Mouse (Mus musculus): ENCODE measurements at regions not wholly inside any gene's neighbourhood (a gene's known extent, or its start where the extent isn't known, plus 50 kb on each side); places are given as distances from the start of the nearest gene placed in this dataset.

DNA sequence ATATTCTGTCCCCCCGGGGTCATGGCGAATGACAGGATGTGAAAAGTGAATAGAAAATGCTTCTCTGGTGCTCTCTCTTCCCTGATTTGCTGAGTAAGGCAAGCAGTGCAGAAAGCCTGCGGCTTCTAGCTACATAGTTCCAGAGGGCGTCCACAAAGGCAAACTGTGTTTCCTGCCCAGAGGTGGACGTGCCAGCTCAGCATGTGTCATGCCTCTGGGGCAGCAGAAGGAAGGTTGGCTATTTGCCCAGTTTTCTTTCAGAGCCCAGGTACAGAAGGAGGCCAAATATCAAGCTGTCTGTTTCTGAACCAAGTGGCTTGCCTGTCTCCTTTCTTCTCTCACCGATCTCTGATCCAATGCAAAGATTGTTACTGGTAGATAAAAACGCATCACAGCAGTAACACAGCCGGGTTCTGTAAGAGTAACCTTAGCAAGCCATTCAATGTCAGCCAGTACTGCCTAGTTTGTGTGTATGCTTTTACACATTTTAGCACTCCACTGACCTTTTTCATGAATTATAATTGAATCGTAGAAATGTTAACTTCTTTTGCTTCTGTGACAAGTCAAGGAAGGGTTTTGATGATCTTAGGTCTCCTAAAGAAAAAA is 223.3 kb upstream of the Impg1 start:
- DNase-seq (ENCODE audit: low read depth, low spot score): peak; percentile 50

DNA sequence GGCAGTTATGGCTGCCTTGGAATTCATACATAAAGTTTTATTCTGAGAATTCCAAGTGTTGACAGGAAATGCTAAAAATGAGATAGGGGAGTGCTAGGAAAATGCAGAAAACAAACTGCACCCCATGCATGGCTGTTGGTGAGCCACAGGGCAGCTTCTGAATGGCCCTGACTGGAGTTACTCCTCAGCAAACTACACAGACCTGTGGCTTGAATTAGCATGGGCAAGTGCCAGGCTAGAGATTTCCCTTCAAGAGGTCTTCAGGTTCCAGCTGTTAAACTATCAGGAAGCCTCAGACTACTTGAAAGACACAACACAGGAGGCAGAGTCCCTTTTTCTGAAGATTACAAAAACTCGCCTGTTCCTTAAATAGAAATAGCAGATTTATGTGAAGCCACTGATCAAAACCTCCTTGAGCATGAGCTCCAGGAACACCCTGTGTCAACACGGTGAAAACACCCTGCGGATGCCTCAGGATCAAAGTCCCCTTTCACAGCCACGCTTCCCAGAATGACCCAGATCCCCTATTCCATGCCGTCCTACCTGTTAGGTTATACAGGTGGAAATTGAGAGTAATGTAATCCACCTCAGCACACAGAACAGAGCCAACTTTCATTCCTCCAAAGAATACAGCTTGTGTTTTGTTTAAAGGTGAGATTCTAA is 217.9 kb upstream of the Impg1 start:
- no peak for DNase-seq (ENCODE audit: low read depth, low spot score)

DNA sequence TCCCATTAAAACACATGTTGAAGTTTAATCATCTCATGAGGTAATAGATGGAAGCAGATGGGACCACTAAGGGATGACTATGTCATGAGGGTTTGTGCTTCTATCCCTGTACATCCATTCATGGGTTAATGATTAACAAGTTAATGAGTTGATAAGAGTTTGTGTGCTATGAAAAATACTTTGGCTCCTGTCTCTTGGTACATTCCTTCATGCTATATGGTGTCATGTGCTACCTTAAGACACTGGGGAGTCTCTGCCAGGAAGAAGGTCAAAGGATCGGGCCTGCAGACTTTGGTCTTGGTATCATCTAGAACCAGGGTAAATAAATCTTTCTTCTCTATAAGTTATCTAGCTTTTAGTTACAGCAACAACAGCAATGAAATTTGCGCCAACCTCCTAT is 216.4 kb upstream of the Impg1 start:
- no peak for DNase-seq (ENCODE audit: low read depth, low spot score)

DNA sequence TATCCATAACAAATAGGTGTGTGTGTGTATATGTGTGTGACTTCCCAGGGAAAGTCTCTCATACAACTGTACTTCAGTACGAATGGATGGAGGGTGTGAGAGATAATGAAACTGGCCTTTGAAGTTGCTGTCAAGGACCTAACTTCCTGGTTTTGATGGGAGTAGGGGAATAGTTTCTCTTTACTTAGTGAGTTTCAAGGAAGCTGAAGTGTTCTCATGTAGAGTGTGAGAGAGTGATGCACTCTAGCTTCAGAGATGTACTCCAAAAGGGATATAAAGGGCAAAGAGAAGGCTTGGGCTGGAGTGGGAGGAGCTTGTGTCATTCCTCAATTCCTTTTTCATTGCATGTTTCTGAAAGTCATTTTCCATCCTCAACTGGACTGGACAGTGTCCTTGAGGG is 206.2 kb upstream of the Impg1 start:
- no peak for DNase-seq (ENCODE audit: low read depth, low spot score)

DNA sequence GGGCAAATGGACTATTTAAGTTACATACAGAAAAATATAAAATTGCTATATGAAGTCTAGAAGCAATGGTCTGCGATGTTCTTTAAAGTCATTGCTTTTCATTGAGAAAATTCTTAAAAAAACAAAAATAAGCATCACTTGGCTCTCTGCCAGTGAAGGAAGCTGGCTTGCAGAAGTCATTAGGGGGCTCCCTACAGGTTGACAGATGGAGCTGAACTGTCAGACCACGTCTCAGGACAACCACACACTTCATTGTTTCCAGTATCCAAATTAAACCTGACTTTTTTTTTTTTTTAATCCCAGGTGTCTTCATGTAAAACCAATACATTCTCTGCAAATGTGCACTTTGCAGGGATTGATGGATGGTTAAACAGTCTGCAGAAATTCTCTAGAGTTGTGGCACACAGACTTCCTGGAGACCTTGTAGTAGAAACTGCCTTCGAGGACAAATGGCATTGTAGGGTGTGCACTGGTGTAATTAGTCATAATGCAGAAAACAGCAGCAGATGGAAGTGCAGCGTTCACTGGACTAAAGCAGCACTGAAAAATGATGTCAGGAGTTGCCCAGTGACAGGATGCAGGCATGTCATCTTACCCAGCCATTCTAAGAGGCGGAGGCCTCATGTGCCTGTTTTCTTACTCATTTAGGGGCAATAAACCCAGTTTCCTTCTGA is 203.4 kb upstream of the Impg1 start:
- no peak for DNase-seq (ENCODE audit: low read depth, low spot score)

DNA sequence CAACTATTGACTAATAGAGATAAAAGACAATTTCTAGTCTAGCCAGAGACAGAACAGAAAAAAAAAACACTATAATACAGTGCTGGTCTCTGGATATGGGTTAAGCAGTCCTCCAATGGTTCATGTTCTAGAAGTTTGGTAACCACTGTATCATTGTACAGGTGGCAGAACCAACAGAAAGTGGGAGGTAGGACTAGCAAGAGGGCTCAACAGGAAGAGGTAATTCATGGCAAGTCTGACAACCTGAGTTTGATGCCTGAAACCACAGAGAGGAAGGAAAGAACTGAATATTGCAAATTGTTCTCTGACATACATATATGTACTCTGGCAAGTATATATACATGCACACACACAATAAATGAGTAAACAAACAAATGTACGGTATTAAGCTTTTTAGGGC is 193.5 kb upstream of the Impg1 start:
- no peak for DNase-seq (ENCODE audit: low read depth, low spot score)

DNA sequence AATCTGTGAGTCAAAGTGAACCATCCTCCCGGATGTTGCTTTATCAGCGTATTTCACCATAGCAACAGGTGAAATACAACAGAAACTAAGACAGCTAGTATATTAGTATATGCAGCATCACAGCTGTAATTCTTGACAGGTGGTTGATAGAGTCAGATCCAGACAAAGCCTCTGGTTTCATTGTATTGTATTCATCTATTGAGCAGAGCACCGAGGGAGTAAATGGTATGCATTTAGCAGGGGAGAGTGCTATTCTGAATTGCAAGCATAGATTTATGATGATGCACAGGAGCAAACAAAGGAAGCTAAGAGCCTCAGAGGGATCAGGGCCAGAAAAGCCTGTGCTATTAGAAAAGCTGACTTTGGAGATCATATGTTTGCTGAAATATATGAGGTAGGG is 149.8 kb upstream of the Impg1 start:
- DNase-seq (ENCODE audit: low read depth, low spot score): no peak

DNA sequence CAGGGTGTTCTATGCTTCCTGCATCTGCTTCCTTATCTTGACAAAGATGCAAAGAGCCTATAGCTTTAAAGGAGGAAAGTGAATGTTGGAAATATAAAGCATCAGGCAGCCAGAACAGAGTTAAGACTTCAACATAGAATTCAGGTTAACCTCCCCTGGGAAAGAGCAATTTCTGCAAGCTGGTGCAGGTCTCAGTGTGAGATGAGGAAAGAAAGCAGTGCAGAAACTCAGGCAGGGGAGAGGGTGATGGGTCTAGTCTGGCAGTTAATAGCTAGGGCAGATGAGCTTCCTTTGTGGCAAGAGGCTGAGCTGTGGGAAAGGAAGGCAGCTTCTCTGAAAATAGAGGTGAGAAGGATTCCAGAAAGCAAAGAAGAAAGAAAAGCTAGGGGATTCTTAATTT is 134.7 kb upstream of the Impg1 start:
- no peak for DNase-seq (ENCODE audit: low read depth, low spot score)

DNA sequence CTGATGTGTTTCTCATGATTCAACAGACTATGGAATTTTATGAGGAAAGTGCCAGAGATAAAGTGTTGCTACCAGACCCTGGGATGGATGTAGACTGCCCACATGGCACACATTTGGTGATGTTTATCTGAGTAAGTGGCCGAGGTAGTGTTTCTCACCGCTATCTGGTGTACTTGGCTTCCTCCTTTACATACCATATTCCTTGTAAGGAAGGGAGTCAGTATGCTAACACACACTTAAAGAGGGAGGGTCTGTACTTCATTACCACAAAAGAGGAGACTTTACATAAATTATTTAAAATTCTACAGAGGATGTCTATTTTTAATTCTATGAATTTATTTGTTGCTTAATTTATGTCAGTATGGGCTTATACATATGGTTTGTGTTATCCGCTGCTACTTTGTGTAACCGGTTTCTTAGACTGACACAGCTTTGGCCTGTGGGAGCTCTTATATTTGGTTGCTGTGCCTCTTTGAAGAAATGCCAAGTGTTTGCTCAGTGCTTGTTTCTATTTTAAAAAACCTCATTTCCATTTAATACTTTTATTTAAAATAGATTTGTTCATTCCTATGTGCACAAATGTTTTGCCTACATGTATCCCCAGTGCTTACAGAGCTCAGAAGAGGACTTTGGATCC is 100.2 kb upstream of the Impg1 start:
- no peak for DNase-seq (ENCODE audit: low read depth, low spot score)

DNA sequence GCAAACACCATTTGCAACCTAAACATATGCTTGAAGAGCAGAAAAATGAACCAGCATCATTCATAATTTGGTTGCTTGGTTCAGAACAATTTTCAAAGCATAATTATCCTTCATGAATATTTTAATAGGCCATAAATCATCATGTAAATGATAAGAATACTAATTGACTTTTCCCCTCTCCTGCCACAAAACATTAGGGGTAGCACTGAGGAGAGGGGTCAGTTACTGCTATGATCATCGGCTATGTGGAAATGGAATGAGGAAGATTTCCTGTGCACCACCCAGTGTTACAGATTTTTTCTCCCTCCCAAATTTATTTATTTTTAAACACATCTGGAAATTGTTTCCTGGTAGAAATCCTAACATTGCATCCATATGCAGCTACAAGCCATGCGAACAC is 98.4 kb upstream of the Impg1 start:
- DNase-seq (ENCODE audit: low read depth, low spot score): no peak

DNA sequence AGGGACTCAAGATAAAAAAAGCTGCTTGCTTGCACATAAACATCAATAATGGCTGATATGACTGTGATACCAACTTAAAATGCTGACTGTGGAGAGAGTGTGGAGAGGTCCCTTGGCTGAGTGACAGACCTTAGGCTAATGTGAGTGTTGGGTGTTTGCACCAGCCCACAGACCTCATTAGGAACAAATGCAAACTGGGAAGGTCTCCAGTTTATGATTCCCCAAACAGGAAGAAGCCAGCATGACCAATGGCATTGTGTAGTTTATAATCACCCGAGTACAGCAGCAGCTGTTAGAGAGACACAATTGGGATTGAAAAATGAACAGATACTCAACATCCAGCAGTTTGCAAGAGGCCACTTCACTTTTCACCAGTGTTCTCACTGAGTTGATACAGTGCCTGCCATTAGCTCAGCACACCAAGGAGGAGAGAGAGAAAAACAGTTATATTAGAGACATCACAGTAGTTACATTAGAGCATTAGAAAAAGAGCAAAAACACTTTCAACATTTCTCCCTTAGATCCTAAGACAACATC is 90.3 kb upstream of the Impg1 start:
- no peak for DNase-seq (ENCODE audit: low read depth, low spot score)

All from 3T3-L1 (cell line).